Mouse (Mus musculus) Patski (cell line): Measurements from ENCODE around the gene Kdm5a. TPM values are rescaled to one million over a fixed set of nuclear protein-coding genes. Genes with fewer than 3 reads are reported as not detected.

Experiments used
- ATAC-seq: fragments of 100-300 bp; one replicate; pipeline ENCODE4 v1.8.0; 2021
- CTCF ChIA-PET: fragments of 350-600 bp; sonication (Branson Sonifier 250); formaldehyde crosslinking; loops from one replicate; lab custom pipeline; 2022; ENCODE audit warnings: inconsistent platforms; lab: Charles Lee
- POLR2A ChIA-PET: fragments of 350-600 bp; sonication (Branson Sonifier 250); formaldehyde crosslinking; loops from one replicate; lab custom pipeline; 2022; ENCODE audit warnings: antibody characterized with exemption, inconsistent platforms; lab: Charles Lee
- DNase-seq: peaks from one replicate; pipeline ENCODE4 v3.0.0-alpha.2; 2011; ENCODE audit warnings: low read depth, low spot score
- H3K27me3 ChIP-seq: fragments of 371-371 bp; one replicate; pipeline ENCODE4 v1.5.1; 2021
- CTCF ChIP-seq: fragments of 100-300 bp; IDR thresholded peaks from one replicate; pipeline ENCODE4 v1.5.1; 2021
- in situ Hi-C: fragments of 300-500 bp; cut with MboI; formaldehyde crosslinking; loops from 3 replicates; pipeline ENCODE4 v1.11.1; 2018; ENCODE audit warnings: low pct_unique_long_range_greater_than_20kb, mixed read lengths
- polyA plus RNA-seq: library from polyadenylated mRNA; unstranded; gene quantifications from one replicate; pipeline ENCODE4 v1.2.3, GENCODE M21; 2021

Gene Kdm5a
- polyA plus RNA-seq, 1 experiment from 2014 or later = 41.4 TPM

DNA sequence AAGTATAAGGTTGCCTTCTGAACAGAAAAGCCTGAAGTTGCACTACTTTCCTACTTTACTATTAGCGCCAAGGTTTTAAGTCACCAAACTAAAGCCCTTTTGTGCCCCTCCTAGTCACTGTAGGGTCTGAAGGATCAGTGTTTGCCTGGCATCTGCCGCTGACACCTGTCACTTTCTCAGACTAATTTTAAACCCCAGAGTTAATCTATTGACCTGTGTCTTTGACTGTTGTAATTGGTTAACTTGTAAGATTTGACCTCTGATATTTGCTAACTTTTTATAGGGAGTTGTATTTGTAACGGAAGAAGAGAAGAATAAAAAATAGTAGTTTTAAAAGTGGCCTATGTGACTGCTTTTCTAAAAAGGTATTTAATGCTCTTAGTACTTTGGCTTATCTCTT lies 74.2 kb downstream of the Kdm5a start:
- CTCF ChIA-PET = interaction anchor here (0.8 to 0.9 kb wide), 2 partner anchors 45 to 46 kb away, joined by 3 to 4 read pairs; no protein-coding TSS in a partner anchor
- no peaks in the 10 kb centered on the region for H3K27me3 ChIP-seq
- TF ChIP-seq CTCF = no peak
- no peak for DNase-seq
- in situ Hi-C loops = loop anchor here (5.0 kb wide), 1 partner anchor 44 kb away; no protein-coding TSS in a partner anchor
- POLR2A ChIA-PET = interaction anchor here (0.6 kb wide), 1 partner anchor 26 kb away, joined by 3 read pairs; no protein-coding TSS in a partner anchor
- no peak for ATAC-seq

DNA sequence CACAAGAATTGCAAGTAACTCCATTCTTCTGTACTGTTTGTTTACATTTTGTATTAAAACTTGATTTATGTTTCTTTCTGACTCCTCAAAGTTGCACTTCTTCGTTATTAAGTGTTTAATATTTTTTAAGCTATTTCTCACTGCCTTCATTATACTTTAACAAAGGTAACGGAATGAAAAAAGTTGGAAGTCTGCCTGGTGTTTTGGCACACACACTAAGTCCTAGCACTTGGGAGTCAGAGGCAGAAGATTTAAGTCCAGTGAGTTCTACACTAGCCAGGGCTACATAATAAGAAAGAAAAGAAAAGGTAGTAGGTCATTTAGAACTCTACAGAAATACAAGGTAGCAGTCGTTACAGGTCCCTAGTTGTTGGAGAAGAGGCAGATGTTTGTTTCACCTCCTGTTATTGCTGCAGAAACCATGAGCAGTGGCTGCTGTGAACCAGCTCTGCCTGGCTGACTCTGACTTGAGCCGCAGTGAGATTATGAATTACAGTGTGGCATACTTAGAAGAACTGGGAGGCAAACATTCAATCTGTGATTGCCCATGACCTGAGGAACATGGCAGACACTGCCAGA lies 78.3 kb downstream of the Kdm5a start:
- ATAC-seq (no peak), DNase-seq (no peak)
- in situ Hi-C loops = no loop called here
- H3K27me3 ChIP-seq = no peaks in the 10 kb centered on the region
- CTCF ChIA-PET = interaction anchor here (1.2 kb wide), 1 partner anchor 21 kb away, joined by 4 read pairs; the partner anchor contains the start of gene Il17ra
- POLR2A ChIA-PET = interaction anchor here (1.3 kb wide), 1 partner anchor 11 kb away, joined by 3 read pairs; no protein-coding TSS in a partner anchor
- TF ChIP-seq CTCF = no peak

DNA sequence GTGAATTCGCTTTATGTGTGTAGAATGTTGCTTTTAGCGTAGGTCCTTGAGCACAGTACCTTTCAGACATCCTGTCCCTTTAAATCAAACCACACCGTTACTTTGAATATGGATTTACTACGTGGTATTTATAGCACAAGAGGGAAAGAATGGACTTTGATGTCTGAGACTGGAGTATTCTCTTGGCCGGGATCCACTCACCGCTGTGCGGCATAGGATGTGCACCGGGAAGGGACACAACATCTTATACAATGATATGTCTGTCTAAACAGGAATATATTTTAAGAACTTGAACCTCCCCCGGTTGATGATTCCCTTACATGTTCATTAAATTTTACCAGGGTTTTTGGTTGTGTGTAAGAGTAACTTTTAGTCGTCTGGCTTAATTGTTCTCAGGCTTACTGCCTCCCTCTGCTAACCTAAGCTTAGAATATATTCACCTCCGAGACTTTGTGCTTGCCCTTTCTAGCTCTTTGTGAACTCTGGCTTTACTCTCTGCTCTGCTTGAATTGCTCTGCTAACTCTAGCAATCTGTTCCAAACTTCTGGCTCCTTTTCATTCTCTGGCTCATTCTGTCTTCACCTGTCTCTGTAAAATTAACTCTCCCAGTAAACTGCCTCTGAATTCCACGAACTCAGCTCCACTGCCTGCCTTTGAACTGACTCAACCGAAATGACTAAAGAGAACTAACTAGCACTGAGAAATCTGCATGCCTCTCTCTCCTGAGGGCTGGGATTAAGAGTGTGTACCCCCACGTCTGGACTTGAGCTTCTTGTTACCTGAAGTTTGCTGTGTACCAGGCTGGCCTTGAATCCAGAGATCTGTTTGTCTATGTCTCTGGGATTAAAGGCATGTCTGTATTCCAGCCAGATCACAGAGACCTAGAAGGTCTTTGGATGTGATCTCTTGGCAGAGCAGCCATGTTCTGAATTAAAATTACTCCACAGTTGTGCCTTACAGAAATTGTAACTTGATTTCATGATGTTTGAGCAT lies 79.7 kb downstream of the Kdm5a start:
- no peaks in the 10 kb centered on the region for H3K27me3 ChIP-seq
- DNase-seq (no peak), ATAC-seq (no peak)
- TF ChIP-seq CTCF = no peak
- POLR2A ChIA-PET = interaction anchor here (0.7 kb wide), 1 partner anchor 283 kb away, joined by 4 read pairs; no protein-coding TSS in a partner anchor
- in situ Hi-C loops = no loop called here
- CTCF ChIA-PET = no interaction called here

DNA sequence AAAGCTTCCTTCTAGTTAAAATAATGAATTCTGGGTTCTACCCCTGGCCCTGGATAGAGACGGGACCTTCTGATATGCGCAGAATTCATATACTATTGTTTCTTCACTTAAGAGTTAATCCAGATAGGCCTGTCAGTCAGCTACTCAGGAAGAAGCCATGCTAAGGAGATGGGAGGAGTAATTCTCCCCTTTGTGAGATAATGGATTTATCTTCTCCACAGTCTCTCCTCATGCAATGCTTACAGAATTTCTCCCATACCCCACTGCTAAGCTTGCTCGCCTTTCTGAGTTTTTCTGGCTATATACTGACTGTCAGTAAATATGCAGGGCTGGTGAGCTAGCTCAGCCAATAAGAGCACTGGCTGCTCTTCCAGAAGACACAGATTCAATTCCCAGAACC lies 86.3 kb downstream of the Kdm5a start:
- no peak for TF ChIP-seq CTCF
- CTCF ChIA-PET = interaction anchor here (1.6 kb wide), 1 partner anchor 33 kb away, joined by 6 read pairs; no protein-coding TSS in a partner anchor
- ATAC-seq (no peak), DNase-seq (no peak)
- in situ Hi-C loops = no loop called here
- POLR2A ChIA-PET = no interaction called here
- H3K27me3 ChIP-seq = no peaks in the 10 kb centered on the region

DNA sequence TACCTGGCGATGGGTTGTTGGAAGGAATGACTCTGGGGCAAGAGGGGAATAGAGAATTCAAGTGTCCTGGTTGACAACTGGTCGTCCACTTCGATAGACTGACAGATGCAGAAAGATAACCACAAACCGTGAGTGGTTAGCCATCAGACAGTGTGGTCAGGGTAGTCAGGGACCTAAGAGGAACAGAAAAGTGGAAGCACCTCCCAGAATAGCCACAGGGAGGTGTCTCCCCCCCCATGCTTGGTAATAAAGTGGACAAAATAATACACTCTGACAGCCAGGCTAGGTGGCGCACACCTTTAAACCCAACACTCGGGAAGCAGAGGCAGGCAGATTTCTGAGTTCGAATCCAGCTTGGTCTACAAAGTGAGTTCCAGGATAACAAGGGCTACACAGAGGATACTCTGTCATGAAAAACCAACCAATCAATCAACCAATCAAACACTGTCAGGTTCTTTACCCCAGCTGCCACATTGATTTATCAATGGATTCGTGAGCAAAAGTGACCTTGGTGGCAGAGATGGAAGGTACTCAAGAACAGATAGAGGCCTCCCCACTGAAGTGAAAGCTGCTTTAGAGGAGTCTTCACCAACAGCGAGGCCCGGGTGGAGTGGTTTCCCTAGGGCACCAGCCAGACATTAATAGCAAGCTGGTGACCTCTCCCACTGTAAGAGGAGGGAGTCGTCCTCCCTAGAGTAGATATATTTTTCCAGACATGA lies 88.6 kb downstream of the Kdm5a start:
- no peak for ATAC-seq
- no peak for DNase-seq
- no peak for TF ChIP-seq CTCF
- ChIA-PET POLR2A (interaction anchor here (1.1 kb wide), 1 partner anchor 10 kb away, joined by 3 read pairs; no protein-coding TSS in a partner anchor), CTCF (no interaction called here)
- in situ Hi-C loops = no loop called here
- H3K27me3 ChIP-seq = no peaks in the 10 kb centered on the region

DNA sequence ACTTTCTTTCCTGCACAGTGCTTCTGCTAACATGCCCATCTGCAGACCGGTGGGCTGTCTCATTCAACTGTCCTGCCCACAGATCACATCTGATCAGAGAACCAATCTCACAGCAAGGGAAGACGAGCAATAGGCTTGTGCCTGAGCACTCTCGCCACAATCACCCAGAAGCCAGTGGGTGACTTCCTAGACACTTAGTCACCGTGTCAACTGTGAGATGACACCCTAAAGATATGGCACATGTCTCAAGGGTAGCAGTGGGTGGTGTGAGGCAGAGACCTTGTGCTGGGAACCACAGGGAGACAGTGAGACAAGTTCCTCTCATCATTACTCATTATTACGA lies 89.2 kb downstream of the Kdm5a start:
- in situ Hi-C loops = no loop called here
- CTCF ChIA-PET = no interaction called here
- POLR2A ChIA-PET = interaction anchor here (1.1 kb wide), 1 partner anchor 11 kb away, joined by 3 read pairs; no protein-coding TSS in a partner anchor
- H3K27me3 ChIP-seq = no peaks in the 10 kb centered on the region
- DNase-seq (no peak), ATAC-seq (no peak)
- no peak for TF ChIP-seq CTCF

DNA sequence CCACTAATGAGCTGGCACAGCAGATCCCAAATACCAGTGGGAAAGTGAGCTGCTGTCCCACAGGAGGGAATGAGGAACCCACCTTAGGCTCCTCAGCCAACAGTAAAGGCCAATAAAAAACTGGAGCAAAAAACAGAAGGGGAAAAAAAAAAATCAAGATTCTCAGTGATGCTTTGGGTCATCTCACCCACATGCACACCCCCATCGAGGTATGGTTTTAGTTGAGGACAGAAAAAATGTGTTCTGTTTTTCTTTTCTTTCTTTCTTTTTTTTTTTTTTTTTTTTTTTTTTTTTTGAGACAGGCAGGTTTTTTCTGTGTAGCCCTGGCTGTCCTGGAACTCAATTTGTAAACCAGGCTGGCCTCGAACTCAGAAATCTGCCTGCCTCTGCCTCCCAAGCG lies 89.6 kb downstream of the Kdm5a start:
- TF ChIP-seq CTCF = no peak
- H3K27me3 ChIP-seq = no peaks in the 10 kb centered on the region
- POLR2A ChIA-PET = interaction anchor here (1.1 kb wide), 1 partner anchor 11 kb away, joined by 3 read pairs; no protein-coding TSS in a partner anchor
- ATAC-seq (no peak), DNase-seq (no peak)
- CTCF ChIA-PET = no interaction called here
- in situ Hi-C loops = no loop called here

DNA sequence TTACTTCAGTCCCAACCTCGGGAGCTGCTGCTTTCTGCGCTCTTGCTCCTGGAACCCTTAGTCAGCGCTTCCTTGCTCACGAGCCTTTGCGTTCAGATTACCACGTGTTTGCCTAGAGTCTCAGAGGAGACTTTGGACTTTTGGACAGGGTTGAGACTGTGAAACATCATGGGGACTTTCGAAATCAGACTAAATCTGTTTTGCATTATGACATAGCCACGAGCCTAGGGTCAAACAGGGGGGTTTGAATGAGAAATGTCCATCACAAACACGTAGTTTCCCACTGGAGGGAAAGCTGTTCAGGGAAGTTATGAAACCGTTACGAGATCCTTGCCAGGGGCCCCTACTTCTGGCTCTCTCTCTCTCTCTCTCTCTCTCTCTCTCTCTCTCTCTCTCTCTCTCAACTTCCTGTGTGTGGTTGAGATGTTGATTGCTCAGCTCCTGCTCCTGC lies 90.7 kb downstream of the Kdm5a start:
- in situ Hi-C loops = no loop called here
- POLR2A ChIA-PET = no interaction called here
- ATAC-seq (no peak), DNase-seq (no peak)
- no peaks in the 10 kb centered on the region for H3K27me3 ChIP-seq
- no peak for TF ChIP-seq CTCF
- CTCF ChIA-PET = no interaction called here

DNA sequence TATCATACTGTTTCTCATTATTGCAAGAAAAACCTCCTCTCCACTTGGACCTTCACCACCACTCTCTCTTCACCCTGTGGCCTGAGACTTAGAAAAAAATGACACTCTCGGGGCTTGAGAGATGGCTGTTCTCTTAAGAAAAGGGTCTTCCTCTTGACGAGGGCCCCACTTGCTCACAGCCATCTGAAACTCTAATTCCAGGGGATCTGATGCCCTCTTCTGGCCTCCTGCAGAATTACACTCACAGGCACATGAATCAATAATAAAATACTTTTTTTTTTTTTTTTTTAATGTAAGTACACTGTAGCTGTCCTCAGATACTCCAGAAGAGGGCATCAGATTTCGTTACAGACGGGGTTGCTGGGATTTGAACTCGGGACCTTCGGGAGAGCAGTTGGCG lies 93.2 kb downstream of the Kdm5a start:
- ATAC-seq (no peak), DNase-seq (no peak)
- CTCF ChIA-PET = interaction anchor here (1.6 kb wide), 1 partner anchor 10 kb away, joined by 6 read pairs; no protein-coding TSS in a partner anchor
- POLR2A ChIA-PET = no interaction called here
- TF ChIP-seq CTCF = peak; percentile 61
- in situ Hi-C loops = no loop called here
- H3K27me3 ChIP-seq = no peaks in the 10 kb centered on the region

DNA sequence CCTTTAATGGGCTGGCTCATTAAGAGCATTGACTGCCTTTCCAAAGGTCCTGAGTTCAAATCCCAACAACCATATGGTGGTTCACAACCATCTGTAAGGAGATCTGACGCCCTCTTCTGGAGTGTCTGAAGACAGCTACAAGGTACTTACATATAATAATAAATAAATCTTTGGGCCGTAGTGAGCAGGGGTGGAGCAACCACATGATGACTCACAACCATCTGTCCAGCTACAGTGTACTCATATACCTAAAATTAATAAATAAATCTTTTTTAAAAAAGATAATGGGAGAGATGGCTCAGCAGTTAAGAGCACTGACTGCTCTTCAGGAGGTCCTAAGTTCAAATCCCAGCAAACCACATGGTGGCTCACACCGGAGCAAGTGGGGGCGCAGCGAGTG lies 93.8 kb downstream of the Kdm5a start:
- DNase-seq (no peak), ATAC-seq (no peak)
- no peak for TF ChIP-seq CTCF
- in situ Hi-C loops = no loop called here
- CTCF ChIA-PET = no interaction called here
- POLR2A ChIA-PET = no interaction called here
- H3K27me3 ChIP-seq = no peaks in the 10 kb centered on the region
